Mouse (Mus musculus): ENCODE measurements around the gene Zfp738. TPM values are rescaled to one million over a fixed set of nuclear protein-coding genes. Genes with fewer than 3 reads are reported as not detected.

Gene Zfp738
- total RNA-seq, 2 experiments from 2014 or later = 4.8 to 5.9 TPM

Other genes starting within 250 kb of the Zfp738 start
- gene Zfp874a, start 235.4 kb downstream of the Zfp738 start, total RNA-seq (2021) = 10 to 100 TPM in 1 of 2 experiments, 1 to 10 TPM in 1; 10.0 to 10.2 TPM
- gene Zfp874b, start 202.8 kb downstream of the Zfp738 start, total RNA-seq (2021) = 10 to 100 TPM; 16.8 to 22.4 TPM
- 1 to 10 TPM; 3.5 to 4.7 TPM for gene Zfp58, start 186.5 kb downstream of the Zfp738 start, total RNA-seq (2021)
- not detected for gene Gm26965, start 160.9 kb downstream of the Zfp738 start, total RNA-seq (2021)
- gene Zfp87, start 160.9 kb downstream of the Zfp738 start, total RNA-seq (2021) = 1 to 10 TPM; 7.1 TPM
- gene Zfp748, start 133.2 kb downstream of the Zfp738 start, total RNA-seq (2021) = 1 to 10 TPM; 3.5 to 4.1 TPM
- 1 to 10 TPM; 3.8 to 5.2 TPM for gene Zfp729b, start 77.4 kb downstream of the Zfp738 start, total RNA-seq (2021)
- gene Gm49345, start 49.3 kb downstream of the Zfp738 start, total RNA-seq (2021) = under 1 TPM; 0.81 to 0.83 TPM
- gene Zfp729a, start 49.3 kb downstream of the Zfp738 start, total RNA-seq (2021) = 1 to 10 TPM; 3.3 to 4.2 TPM
- gene Zfp65, start 42.1 kb upstream of the Zfp738 start, total RNA-seq (2021) = 1 to 10 TPM; 5.7 to 6.6 TPM
- 1 to 10 TPM; 1.9 to 2.1 TPM for gene Zfp85, start 68.2 kb upstream of the Zfp738 start, total RNA-seq (2021)
- gene Zfp493, start 92.6 kb upstream of the Zfp738 start, total RNA-seq (2021) = 1 to 10 TPM; 1.2 to 1.4 TPM
- gene Zfp273, start 126.7 kb upstream of the Zfp738 start, total RNA-seq (2021) = 1 to 10 TPM; 1.8 to 2.2 TPM
- 1 to 10 TPM in 1 of 2 experiments, under 1 TPM in 1; 0.89 to 1.2 TPM for gene Gm10037, start 144.0 kb upstream of the Zfp738 start, total RNA-seq (2021)
- gene BC048507, start 176.3 kb upstream of the Zfp738 start, total RNA-seq (2021) = not detected

All from heart, postnatal 36 days (tissue).